Mouse (Mus musculus) megakaryocyte, embryonic 14.5 days (primary cell): Measurements from ENCODE around the gene Nemp1. TPM values are rescaled to one million over a fixed set of nuclear protein-coding genes. Genes with fewer than 3 reads are reported as not detected.
A peak's percentile ranks its signal among the peaks of the same experiment; 100 is the strongest.

Source experiments
- H3K27me3 ChIP-seq: replicated peaks from 2 replicates; pipeline ENCODE3; 2012; ENCODE audit warnings: inconsistent platforms
- H3K36me3 ChIP-seq: replicated peaks from 2 replicates; pipeline ENCODE3; 2012; ENCODE audit warnings: low read length, inconsistent platforms, mixed read lengths
- H3K4me1 ChIP-seq: 2 replicates; pipeline ENCODE4 v1.6.1; 2012; ENCODE audit warnings: inconsistent platforms
- H3K4me3 ChIP-seq: replicated peaks from 2 replicates; pipeline ENCODE3; 2012; ENCODE audit warnings: moderate library complexity, mild to moderate bottlenecking, inconsistent platforms
- H3K9me3 ChIP-seq: 2 replicates; pipeline ENCODE4 v1.6.1; 2012; ENCODE audit warnings: inconsistent platforms
- FLI1 ChIP-seq: IDR thresholded peaks from 2 replicates; pipeline ENCODE4 v1.6.1; 2012; ENCODE audit warnings: low read length, inconsistent platforms, mixed read lengths
- GATA1 ChIP-seq: IDR thresholded peaks from 3 replicates; pipeline ENCODE4 v1.6.1; 2012; ENCODE audit warnings: mixed read lengths, low read length, inconsistent platforms, borderline replicate concordance
- polyA plus RNA-seq: library from polyadenylated mRNA; stranded (reverse); fragments of >175 nt; gene quantifications from 2 replicates; pipeline ENCODE4 v1.2.3, GENCODE M21; 2012; ENCODE audit warnings: low replicate concordance; ENCODE audit not compliant: insufficient read depth

The Nemp1 gene
- 1.5 TPM in 1 of 2 replicates, not detected in the other for polyA plus RNA-seq

- H3K4me3 ChIP-seq: peak within 1 kb of the TSS; percentile 95
- peaks cover 88% of the 10 kb centered on the region for H3K4me1 ChIP-seq
- H3K36me3 ChIP-seq: peaks cover 32% of the 10 kb centered on the region
- no peaks in the 10 kb centered on the region for H3K27me3 ChIP-seq
- TF ChIP-seq GATA1 (no peak), FLI1 (no peak)
- H3K9me3 ChIP-seq: no peaks in the 10 kb centered on the region
Measured at GRCm38 (mm10) chr10:127666501-127667268, at the start of gene Nemp1. Nemp1 (plus strand) TSS chr10:127666901.

GRCm38 (mm10) chr10:127617294-127617693 is 49.4 kb upstream of the Nemp1 start:
- TF ChIP-seq GATA1 (no peak), FLI1 (no peak)
- H3K9me3 ChIP-seq: no peaks in the 10 kb centered on the region
- peaks cover 46% of the 10 kb centered on the region for H3K4me1 ChIP-seq
- H3K4me3 ChIP-seq: peak overlapping the region; percentile 35
- H3K36me3 ChIP-seq: no peaks in the 10 kb centered on the region
- peaks cover 95% of the 10 kb centered on the region for H3K27me3 ChIP-seq

GRCm38 (mm10) chr10:127618173-127618572 is 48.5 kb upstream of the Nemp1 start:
- Histone ChIP-seq H3K4me1 (peaks cover 46% of the 10 kb centered on the region), H3K27me3 (peaks cover 87% of the 10 kb centered on the region), H3K9me3 (no peaks in the 10 kb centered on the region), H3K36me3 (no peaks in the 10 kb centered on the region), H3K4me3 (peak overlapping the region; percentile 66)
- no peak for TF ChIP-seq FLI1
- no peak for TF ChIP-seq GATA1

DNA sequence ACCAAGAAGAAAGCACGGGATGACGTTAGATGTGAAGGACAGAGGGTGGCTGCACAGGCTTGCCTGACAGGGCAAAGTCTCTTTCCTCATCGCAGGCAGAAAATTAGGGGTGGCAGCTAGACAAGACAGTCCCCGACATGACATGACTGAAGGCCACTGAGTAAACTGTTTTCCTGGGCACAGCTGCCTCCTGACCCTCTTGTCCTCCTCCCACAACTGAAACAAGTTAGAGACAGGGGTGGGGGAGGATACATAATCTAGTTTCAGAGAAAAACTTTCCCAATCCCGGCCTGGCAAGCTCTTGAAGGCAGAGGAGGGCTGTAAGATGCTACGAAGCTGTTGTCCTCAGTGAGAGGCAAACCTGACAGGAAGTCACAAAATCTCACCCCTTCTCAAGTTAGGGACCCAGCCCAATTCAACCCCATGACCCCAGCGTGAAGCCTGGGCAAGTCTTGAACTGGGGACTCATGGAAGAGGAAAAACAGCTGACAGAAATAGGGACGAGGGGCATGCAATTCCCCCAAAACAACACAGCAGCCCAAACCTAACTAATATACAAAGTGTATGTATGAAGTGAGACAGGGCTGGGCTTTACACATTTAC is 47.5 kb upstream of the Nemp1 start:
- H3K36me3 ChIP-seq: no peaks in the 10 kb centered on the region
- TF ChIP-seq GATA1: no peak
- no peak for TF ChIP-seq FLI1
- peaks cover 83% of the 10 kb centered on the region for H3K27me3 ChIP-seq

GRCm38 (mm10) chr10:127619941-127620405 is 46.7 kb upstream of the Nemp1 start:
- H3K27me3 ChIP-seq: peaks cover 77% of the 10 kb centered on the region

More for the DNA sequence above, 47.5 kb upstream of the Nemp1 start:
- H3K9me3 ChIP-seq: 0 out of 2 replicates have a peak, but pooled peaks cover 3% of the 10 kb centered on the region
- peaks cover 42% of the 10 kb centered on the region for H3K4me1 ChIP-seq
- H3K4me3 ChIP-seq: peak overlapping the region; percentile 66

GRCm38 (mm10) chr10:127620406-127621190 is 46.1 kb upstream of the Nemp1 start, which contains the start of gene Lrp1:
Lrp1 (minus strand) TSS chr10:127621148.
- Histone ChIP-seq H3K4me1 (peaks cover 28% of the 10 kb centered on the region), H3K4me3 (peak within 1 kb of the TSS; percentile 90), H3K9me3 (0 out of 2 replicates have a peak, but pooled peaks cover 3% of the 10 kb centered on the region), H3K27me3 (peaks cover 72% of the 10 kb centered on the region), H3K36me3 (no peaks in the 10 kb centered on the region)
- TF ChIP-seq GATA1: no peak
- no peak for TF ChIP-seq FLI1

More at GRCm38 (mm10) chr10:127619941-127620405, 46.7 kb upstream of the Nemp1 start:
- Histone ChIP-seq H3K36me3 (no peaks in the 10 kb centered on the region), H3K4me1 (peaks cover 34% of the 10 kb centered on the region), H3K9me3 (0 out of 2 replicates have a peak, but pooled peaks cover 3% of the 10 kb centered on the region), H3K4me3 (peak overlapping the region; percentile 82)
- TF ChIP-seq FLI1: no peak

- H3K36me3 ChIP-seq: no peaks in the 10 kb centered on the region
- H3K4me3 ChIP-seq: peak overlapping the region; percentile 90
- TF ChIP-seq GATA1 (no peak), FLI1 (no peak)
- peaks cover 64% of the 10 kb centered on the region for H3K27me3 ChIP-seq
- peaks cover 28% of the 10 kb centered on the region for H3K4me1 ChIP-seq
- H3K9me3 ChIP-seq: peaks cover 8% of the 10 kb centered on the region; the same call in 1 of the 2 replicates
Measured at GRCm38 (mm10) chr10:127621191-127622056, 45.3 kb upstream of the Nemp1 start.

GRCm38 (mm10) chr10:127622057-127622392 is 44.7 kb upstream of the Nemp1 start:
- peaks cover 59% of the 10 kb centered on the region for H3K27me3 ChIP-seq
- H3K4me1 ChIP-seq: peaks cover 24% of the 10 kb centered on the region
- no peak for TF ChIP-seq FLI1
- no peak for TF ChIP-seq GATA1

More at GRCm38 (mm10) chr10:127622057-127622392, 44.7 kb upstream of the Nemp1 start:
- peaks cover 14% of the 10 kb centered on the region; the same call in 1 of the 2 replicates for H3K9me3 ChIP-seq
- no peaks in the 10 kb centered on the region for H3K36me3 ChIP-seq
- peak overlapping the region; percentile 90 for H3K4me3 ChIP-seq
